Mouse (Mus musculus) midbrain, embryonic 10.5 days (tissue): ENCODE data around the gene Itga1. TPM values are rescaled to one million over a fixed set of nuclear protein-coding genes. Genes with fewer than 3 reads are reported as not detected.

Source experiments
- DNase-seq: peaks from one replicate; pipeline ENCODE4 v3.0.0-alpha.2; 2017; ENCODE audit warnings: low spot score
- H3K27ac ChIP-seq: fragments of 300-500 bp; sonication (generic); replicated peaks from 2 replicates; pipeline ENCODE4 v1.5.1; 2016; ENCODE audit warnings: mild to moderate bottlenecking
- H3K27me3 ChIP-seq: fragments of 300-500 bp; sonication (generic); 2 replicates; pipeline ENCODE4 v1.6.1; 2016; ENCODE audit warnings: low read depth, mild to moderate bottlenecking; ENCODE audit not compliant: poor library complexity, severe bottlenecking
- H3K36me3 ChIP-seq: fragments of 300-500 bp; sonication (generic); 2 replicates; pipeline ENCODE4 v1.6.1; 2016; ENCODE audit warnings: mild to moderate bottlenecking, moderate library complexity
- H3K4me1 ChIP-seq: fragments of 300-500 bp; sonication (generic); 2 replicates; pipeline ENCODE4 v1.6.1; 2016
- H3K4me3 ChIP-seq: fragments of 300-500 bp; sonication (generic); 2 replicates; pipeline ENCODE4 v1.5.1; 2016; ENCODE audit warnings: mild to moderate bottlenecking, moderate library complexity
- H3K9me3 ChIP-seq: fragments of 300-500 bp; sonication (generic); replicated peaks from 2 replicates; pipeline ENCODE4 v1.6.1; 2016; ENCODE audit warnings: mild to moderate bottlenecking
- WGBS: fragments of 180-500 bp; shearing (Covaris S2); methylation state at CpG from one replicate; pipeline ENCODE4 v1.1.7; 2016; 5-methylcytosine and 5-hydroxymethylcytosine counted together
- polyA plus RNA-seq: library from polyadenylated mRNA; unstranded; fragments of >200 nt; fragmentation: Nextera tagmentation; extraction: Ambion mirVana; gene quantifications from 2 replicates; pipeline ENCODE4 v1.2.1, GENCODE M21; 2016

Gene Itga1
- polyA plus RNA-seq, 1 experiment from 2014 or later, result 3.9 TPM

DNA sequence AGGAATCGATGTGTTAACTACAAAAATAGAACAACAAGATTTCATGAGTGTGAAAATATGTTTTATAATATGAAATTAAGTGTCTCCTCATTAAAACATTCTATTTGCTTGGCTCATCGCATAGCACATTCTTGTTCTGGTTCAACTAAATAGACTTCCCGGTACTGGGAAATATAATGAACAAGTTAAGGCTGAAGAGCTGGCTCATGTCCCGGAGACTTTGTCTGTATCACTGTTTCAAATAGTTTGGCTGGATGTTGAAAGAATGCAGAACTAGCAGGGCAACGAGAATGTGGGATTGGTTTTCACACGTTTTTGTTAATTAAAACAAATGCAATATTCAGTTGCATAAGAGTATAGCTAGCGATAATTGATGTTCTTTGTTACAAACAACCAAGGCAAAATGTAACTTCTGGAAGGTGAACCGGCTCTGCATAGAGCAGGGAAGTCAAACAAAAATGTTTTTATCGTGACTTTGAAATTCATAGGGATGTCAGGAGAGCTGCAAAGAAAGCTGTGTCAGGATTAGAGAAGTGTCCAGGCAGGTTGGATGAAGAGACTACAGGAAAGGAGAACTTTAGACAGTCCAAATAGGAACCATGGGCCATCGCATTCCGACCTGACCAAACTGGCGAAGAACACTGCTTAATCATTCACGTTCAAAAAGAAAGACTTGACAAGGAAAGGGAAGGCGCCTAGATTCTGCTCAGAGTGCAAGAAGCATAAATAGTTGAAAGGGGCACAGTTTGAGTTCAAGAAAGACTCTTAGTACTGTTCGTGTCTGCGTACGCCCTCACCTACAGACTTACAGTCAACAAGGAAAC is 70.4 kb downstream of the Itga1 start:
- no peak for DNase-seq
- no peak overlapping the region for H3K4me3 ChIP-seq
- no peaks in the 10 kb centered on the region for H3K9me3 ChIP-seq
- H3K27me3 ChIP-seq, result no peaks in the 10 kb centered on the region
- H3K4me1 ChIP-seq, result no peaks in the 10 kb centered on the region
- H3K27ac ChIP-seq, result no peak overlapping the region
- WGBS, result 91% methylated on average over 17 of the region's 17 CpGs
- H3K36me3 ChIP-seq, result no peaks in the 10 kb centered on the region

DNA sequence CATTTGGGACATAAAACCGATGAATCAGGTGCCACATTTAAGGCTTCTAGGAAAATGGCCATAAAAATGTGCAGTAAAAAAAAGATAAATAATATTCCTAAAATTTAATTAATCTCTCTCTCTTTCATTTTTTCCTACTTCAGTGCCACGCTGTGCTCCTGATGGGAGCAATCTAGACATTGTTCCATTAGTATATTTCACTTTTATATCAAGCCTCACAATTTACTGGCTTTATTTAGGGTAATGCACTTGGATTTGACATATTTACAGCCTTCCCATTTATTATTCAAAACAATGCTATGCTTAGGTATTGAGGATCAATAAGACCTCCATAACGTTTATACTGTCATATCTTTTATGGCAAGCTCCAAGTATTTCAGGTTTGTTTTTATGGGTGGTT is 76.4 kb downstream of the Itga1 start:
- Histone ChIP-seq H3K27me3 (no peaks in the 10 kb centered on the region), H3K27ac (no peak overlapping the region)
- WGBS, result 93% methylated on average over 3 of the region's 3 CpGs

DNA sequence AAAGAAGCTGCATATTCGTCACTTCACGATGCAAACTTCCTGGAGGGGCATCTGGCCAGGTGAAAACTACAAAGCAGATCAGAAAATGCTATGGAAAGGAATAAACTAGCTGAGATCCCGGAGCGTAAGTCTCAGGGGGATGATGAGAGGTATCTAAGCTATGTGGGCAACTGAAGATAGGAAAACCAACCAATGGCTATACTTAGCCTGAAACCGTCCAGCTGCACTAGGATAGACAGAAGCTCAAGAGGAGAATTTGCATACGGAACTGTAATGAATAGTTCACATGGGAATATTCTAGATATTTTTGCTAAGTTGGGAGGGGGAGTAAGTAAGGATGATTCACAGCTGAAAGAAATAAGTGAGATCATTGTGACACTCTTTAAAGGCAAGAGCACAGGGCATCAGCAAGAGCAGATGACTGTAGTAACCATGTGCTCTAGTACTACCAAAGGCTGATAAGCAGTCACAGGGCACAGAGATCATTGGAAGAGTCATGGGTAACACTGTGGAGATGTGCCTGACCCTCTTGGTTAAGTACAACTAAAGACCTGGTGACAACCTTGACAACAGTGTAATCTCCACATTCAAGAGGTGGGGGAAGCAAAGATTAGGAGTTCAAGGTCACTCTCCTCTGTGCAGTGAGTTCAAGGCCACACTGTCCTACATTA is 79.5 kb downstream of the Itga1 start:
- Histone ChIP-seq H3K9me3 (no peaks in the 10 kb centered on the region), H3K36me3 (no peaks in the 10 kb centered on the region), H3K4me3 (no peak overlapping the region), H3K27me3 (no peaks in the 10 kb centered on the region), H3K27ac (no peak overlapping the region), H3K4me1 (no peaks in the 10 kb centered on the region)
- DNase-seq, result no peak
- 93% methylated on average over 6 of the region's 6 CpGs for WGBS

More for the DNA sequence above, 76.4 kb downstream of the Itga1 start:
- no peaks in the 10 kb centered on the region for H3K9me3 ChIP-seq
- no peak overlapping the region for H3K4me3 ChIP-seq
- no peak for DNase-seq
- no peaks in the 10 kb centered on the region for H3K4me1 ChIP-seq
- no peaks in the 10 kb centered on the region for H3K36me3 ChIP-seq

DNA sequence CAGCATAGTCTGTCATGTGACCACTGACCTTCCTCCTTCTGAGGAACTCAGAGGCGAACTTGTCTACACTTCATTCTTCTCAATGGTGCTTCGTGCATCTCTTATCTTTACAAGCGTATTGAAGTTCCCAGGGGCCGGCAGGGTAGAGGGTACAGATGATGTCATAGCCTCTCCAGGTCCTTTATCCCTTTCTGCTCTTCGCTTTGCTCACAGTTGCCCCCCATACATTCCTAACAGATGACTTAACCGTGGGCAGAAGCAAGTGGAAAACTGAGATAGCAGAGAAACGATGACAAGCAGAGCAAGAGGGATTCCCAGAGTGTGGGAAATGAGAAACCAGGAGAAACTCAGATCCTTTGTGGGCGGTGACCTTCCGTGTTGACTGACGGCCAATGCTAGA is 80.4 kb downstream of the Itga1 start:
- Histone ChIP-seq H3K4me3 (no peak overlapping the region), H3K27me3 (no peaks in the 10 kb centered on the region), H3K27ac (no peak overlapping the region), H3K36me3 (no peaks in the 10 kb centered on the region), H3K9me3 (no peaks in the 10 kb centered on the region), H3K4me1 (no peaks in the 10 kb centered on the region)
- no peak for DNase-seq
- 91% methylated on average over 10 of the region's 10 CpGs for WGBS

DNA sequence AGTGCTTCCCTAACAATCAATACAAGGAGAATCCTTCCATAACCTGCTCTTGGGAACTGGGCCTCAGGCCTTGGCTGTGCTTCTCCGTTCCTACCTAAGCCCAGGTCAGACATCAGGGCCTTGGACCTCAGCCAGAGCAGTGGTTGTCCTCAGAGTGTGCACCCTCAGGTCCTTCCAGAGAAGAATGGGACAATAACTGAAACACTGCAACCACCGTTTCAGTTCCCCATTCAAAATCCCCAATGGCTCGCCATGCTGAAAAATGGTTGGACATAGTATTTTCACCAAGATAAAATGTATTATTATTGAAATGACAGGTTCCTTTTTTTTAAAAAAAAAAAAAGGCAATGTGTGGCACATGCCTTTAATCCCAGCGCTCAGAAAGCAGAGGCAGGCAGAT is 81.0 kb downstream of the Itga1 start:
- WGBS, result 92% methylated on average over 4 of the region's 4 CpGs

DNA sequence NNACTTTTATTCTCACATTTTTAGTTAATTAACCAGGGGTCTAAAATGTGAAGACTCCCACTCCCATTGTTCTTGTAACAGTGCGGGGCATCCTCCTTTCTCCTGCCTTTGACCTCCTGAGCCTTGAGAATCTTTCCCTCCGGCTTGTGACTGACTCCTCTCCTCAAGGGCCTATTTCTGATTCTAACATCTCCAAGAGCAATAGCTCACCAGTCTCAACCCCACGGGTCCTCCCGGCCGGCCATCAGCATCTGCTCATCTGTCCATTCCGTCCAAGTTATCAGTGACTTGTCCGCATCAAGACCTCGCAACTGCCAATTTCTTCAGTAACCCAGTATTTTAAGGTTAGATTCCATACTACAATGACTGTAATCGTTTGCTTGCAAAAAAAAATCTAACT is 84.2 kb downstream of the Itga1 start:
- WGBS, result 91% methylated on average over 9 of the region's 9 CpGs
- no peaks in the 10 kb centered on the region for H3K4me1 ChIP-seq
- H3K27me3 ChIP-seq, result no peaks in the 10 kb centered on the region

More for the DNA sequence above, 81.0 kb downstream of the Itga1 start:
- Histone ChIP-seq H3K36me3 (no peaks in the 10 kb centered on the region), H3K9me3 (no peaks in the 10 kb centered on the region), H3K27me3 (no peaks in the 10 kb centered on the region), H3K4me3 (no peak overlapping the region), H3K4me1 (no peaks in the 10 kb centered on the region), H3K27ac (no peak overlapping the region; the same call in 1 of the 2 replicates)
- no peak for DNase-seq

DNA sequence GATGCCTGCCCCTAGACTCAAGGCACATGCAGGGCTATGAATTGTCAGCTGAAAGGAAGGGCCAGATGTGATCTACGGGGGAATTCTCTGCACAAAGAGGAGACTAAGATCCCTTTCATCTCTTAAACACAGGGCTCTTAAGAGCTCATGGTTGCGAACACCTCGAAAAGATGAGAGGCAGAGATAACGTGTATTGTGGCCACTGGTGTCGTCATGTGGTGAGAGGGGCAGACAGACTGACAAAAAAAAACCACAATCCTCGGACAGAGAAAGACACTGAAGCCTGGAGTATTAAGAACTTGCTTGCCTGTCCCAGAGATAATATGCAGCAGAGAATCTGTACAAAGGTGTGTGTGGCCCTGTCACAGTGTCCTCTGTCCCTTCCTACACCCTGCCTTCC is 90.2 kb downstream of the Itga1 start:
- H3K36me3 ChIP-seq, result no peaks in the 10 kb centered on the region
- DNase-seq, result no peak
- peaks cover under 1% of the 10 kb centered on the region; the same call in 1 of the 2 replicates for H3K4me1 ChIP-seq
- H3K4me3 ChIP-seq, result no peak overlapping the region
- H3K27me3 ChIP-seq, result no peaks in the 10 kb centered on the region
- 69% methylated on average over 6 of the region's 6 CpGs for WGBS
- H3K9me3 ChIP-seq, result no peaks in the 10 kb centered on the region
- no peak overlapping the region for H3K27ac ChIP-seq

More for the DNA sequence above, 84.2 kb downstream of the Itga1 start:
- Histone ChIP-seq H3K9me3 (no peaks in the 10 kb centered on the region), H3K27ac (no peak overlapping the region), H3K4me3 (no peak overlapping the region), H3K36me3 (no peaks in the 10 kb centered on the region)
- no peak for DNase-seq

DNA sequence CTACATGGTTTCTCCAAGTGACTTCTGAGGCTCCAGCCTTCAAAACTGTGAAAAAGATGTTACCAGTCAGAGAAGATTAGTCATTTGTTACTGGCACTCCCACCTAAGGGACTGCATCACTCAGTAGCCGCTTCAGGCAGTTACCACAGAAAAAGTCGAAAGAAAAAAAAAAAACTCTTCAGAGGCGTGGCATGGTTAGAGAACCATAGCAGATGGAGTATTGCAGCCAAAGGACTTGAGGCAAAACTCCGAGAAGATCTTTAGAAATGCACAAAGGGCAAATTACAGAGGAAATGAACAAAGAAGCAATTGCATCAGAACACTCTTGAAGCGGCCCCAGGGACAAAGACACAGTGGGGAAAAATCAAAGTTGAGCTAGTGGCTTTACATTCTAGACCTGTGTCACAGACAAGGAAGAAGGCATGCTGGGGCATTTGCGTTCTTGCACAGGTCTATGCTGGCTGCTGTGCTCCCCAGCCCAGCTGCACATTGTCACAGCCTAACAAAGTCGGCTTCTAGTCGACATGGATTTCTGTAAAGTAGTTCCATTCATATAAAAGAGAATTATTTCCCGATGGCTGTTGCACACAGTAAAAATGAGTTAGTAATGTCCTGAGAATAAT is 95.4 kb downstream of the Itga1 start:
- 51% methylated on average over 9 of the region's 9 CpGs for WGBS
- H3K9me3 ChIP-seq, result no peaks in the 10 kb centered on the region
- peaks cover 8% of the 10 kb centered on the region; the same call in 1 of the 2 replicates for H3K4me1 ChIP-seq
- H3K36me3 ChIP-seq, result no peaks in the 10 kb centered on the region
- no peak for DNase-seq
- no peak overlapping the region for H3K27ac ChIP-seq
- no peak overlapping the region for H3K4me3 ChIP-seq
- no peaks in the 10 kb centered on the region for H3K27me3 ChIP-seq

DNA sequence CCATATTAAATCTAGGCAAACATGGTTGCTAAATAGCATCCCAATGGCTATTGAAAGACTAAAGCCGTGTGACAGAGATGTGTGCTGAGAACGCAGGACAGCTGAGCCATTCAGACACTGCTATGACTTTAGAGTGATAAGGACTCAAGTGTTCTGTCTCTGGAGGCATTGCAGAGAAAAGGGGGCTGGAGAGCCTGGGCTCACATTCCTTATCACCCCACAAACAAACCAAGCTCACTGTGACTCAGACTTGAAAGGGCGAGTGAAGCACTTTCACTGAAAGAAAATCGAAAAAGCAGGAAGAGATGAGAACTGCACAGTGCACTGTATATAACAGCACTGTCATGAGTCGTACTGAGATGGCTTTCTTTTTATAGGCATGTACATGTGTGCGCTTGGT is 96.4 kb downstream of the Itga1 start:
- H3K36me3 ChIP-seq, result no peaks in the 10 kb centered on the region
- 82% methylated on average over 6 of the region's 6 CpGs for WGBS
- H3K4me3 ChIP-seq, result no peak overlapping the region
- peaks cover 8% of the 10 kb centered on the region; the same call in 1 of the 2 replicates for H3K4me1 ChIP-seq
- H3K9me3 ChIP-seq, result no peaks in the 10 kb centered on the region
- DNase-seq, result no peak
- H3K27ac ChIP-seq, result no peak overlapping the region
- H3K27me3 ChIP-seq, result no peaks in the 10 kb centered on the region

DNA sequence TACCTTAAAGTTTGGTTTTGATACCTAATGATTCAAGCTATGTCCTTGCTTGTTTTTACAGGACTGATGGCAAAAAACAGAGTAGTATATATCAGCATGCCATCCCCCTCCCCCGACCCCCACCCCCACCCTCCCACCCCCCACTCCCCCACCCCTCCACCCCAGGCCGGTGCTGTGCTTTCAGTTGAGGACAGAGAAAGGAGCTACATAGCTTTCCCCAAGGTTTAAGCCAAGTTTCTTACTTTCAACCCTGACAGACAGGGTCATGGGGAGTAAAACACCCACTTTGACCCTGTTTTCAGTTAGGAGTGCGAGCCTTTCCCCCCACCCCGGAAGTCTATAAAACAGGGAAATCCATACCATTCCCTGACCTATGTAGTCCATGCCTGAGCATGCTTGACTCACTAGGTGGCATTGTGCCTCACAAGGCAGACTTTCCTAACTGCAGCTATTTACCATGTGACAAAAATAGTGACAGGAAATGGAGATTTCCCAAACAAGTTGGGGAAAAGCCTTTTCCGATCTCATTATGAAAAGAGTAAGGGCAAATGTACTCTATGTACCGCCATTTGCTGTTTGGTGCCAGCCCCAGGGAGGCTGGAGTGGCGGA is 98.2 kb downstream of the Itga1 start:
- H3K4me3 ChIP-seq, result no peak overlapping the region
- H3K36me3 ChIP-seq, result no peaks in the 10 kb centered on the region
- WGBS, result 49% methylated on average over 7 of the region's 7 CpGs
- H3K9me3 ChIP-seq, result no peaks in the 10 kb centered on the region
- peaks cover 8% of the 10 kb centered on the region; the same call in 1 of the 2 replicates for H3K4me1 ChIP-seq
- no peak for DNase-seq
- H3K27ac ChIP-seq, result no peak overlapping the region
- H3K27me3 ChIP-seq, result no peaks in the 10 kb centered on the region

DNA sequence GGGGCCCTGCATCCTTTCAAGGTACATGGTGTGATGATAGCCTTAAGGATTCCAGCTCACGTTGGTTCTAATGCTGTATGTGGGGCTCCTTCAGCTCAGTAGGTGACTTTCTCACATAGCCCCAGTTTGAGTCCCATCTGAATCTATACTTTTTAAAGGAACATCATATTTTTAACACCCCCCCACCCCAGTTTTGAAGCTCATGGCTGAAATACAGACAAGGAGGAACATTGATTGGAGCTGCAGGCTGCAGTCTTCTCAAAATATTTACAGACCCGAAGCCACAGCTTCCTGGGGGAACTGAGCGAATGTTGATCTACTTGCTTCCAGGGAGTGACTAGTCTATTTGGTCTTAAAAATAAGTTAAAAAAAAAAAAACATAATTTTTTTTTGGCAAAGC is 98.9 kb downstream of the Itga1 start:
- Histone ChIP-seq H3K27me3 (no peaks in the 10 kb centered on the region), H3K4me3 (no peak overlapping the region), H3K9me3 (no peaks in the 10 kb centered on the region), H3K27ac (no peak overlapping the region), H3K4me1 (peaks cover 8% of the 10 kb centered on the region; the same call in 1 of the 2 replicates), H3K36me3 (no peaks in the 10 kb centered on the region)
- WGBS, result 81% methylated on average over 3 of the region's 3 CpGs
- no peak for DNase-seq

DNA sequence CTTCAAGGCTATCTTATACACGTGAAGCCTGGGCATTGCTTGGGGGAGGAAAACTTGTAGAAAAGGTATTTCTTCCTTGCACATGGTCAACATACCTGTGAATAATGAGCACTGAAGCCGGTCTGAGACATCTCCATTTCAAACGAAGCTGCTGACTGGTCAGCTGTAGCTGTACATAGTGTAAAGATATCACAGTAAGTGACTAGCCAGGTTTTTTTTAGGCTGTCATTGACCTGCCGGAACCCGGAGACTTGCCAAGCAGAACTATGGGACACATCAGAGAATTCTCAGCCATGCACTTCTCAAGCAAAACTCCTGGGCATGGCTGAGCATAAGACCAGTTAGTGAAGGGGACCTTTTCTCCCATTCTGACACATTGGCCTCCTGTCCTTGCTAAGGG is 99.6 kb downstream of the Itga1 start:
- WGBS, result 88% methylated on average over 5 of the region's 5 CpGs

More for the DNA sequence above, 99.6 kb downstream of the Itga1 start:
- H3K27ac ChIP-seq, result no peak overlapping the region
- H3K4me3 ChIP-seq, result no peak overlapping the region
- no peaks in the 10 kb centered on the region for H3K27me3 ChIP-seq
- DNase-seq, result no peak
- no peaks in the 10 kb centered on the region for H3K9me3 ChIP-seq
- H3K4me1 ChIP-seq, result peaks cover 8% of the 10 kb centered on the region; the same call in 1 of the 2 replicates
- no peaks in the 10 kb centered on the region for H3K36me3 ChIP-seq
